Mouse (Mus musculus) MEL (cell line): ENCODE data around the gene Gfi1. TPM values are rescaled to one million over a fixed set of nuclear protein-coding genes. Genes with fewer than 3 reads are reported as not detected.

ENCODE experiments used
- DNase-seq: peaks from one replicate; pipeline ENCODE4 v3.0.0; 2011; ENCODE audit warnings: low read depth, low spot score
- H3K27ac ChIP-seq: 2 replicates; pipeline ENCODE4 v1.5.1; 2012; ENCODE audit warnings: low read depth, mild to moderate bottlenecking, control low read depth, low read length, moderate library complexity; ENCODE audit not compliant: control insufficient read depth
- H3K27me3 ChIP-seq, 2 experiments: fragments of 150-350 bp in 1 of 2; sonication (generic) in 1 of 2; 2 replicates each; pipeline ENCODE4 v1.6.1; 2012; ENCODE audit warnings: low read length in 2 of 2, mild to moderate bottlenecking in 2 of 2, improper control_type of control experiment in 1 of 2, moderate library complexity in 1 of 2; ENCODE audit not compliant: insufficient read depth in 2 of 2, control insufficient read depth in 1 of 2
- H3K36me3 ChIP-seq, 2 experiments: 2 replicates each; pipeline ENCODE4 v1.6.1; 2012 to 2014; ENCODE audit warnings: low read length in 2 of 2, improper control_type of control experiment in 1 of 2, inconsistent platforms in 1 of 2, mild to moderate bottlenecking in 1 of 2; ENCODE audit not compliant: insufficient read depth in 2 of 2, control insufficient read depth in 1 of 2
- H3K4me1 ChIP-seq, 2 experiments: fragments of 150-350 bp in 1 of 2; sonication (generic) in 1 of 2; 2 replicates each; pipeline ENCODE4 v1.6.1; 2012; ENCODE audit warnings: low read length in 2 of 2, improper control_type of control experiment in 1 of 2, mild to moderate bottlenecking in 1 of 2; ENCODE audit not compliant: insufficient read depth in 2 of 2, control insufficient read depth in 1 of 2
- H3K4me3 ChIP-seq, 2 experiments: fragments of 150-350 bp in 1 of 2; sonication (generic) in 1 of 2; 2 replicates each; pipeline ENCODE4 v1.5.1; 2012; ENCODE audit warnings: low read depth in 2 of 2, low read length in 2 of 2, mild to moderate bottlenecking in 2 of 2, moderate library complexity in 2 of 2, control low read depth in 1 of 2, improper control_type of control experiment in 1 of 2; ENCODE audit not compliant: control insufficient read depth in 1 of 2, insufficient read depth in 1 of 2
- H3K79me2 ChIP-seq: 2 replicates; pipeline ENCODE4 v1.6.1; 2012; ENCODE audit warnings: mild to moderate bottlenecking, low read length, moderate library complexity; ENCODE audit not compliant: control insufficient read depth, poor library complexity, insufficient read depth
- H3K9ac ChIP-seq: 2 replicates; pipeline ENCODE4 v1.6.1; 2012; ENCODE audit warnings: low read depth, mild to moderate bottlenecking, control low read depth, low read length, moderate library complexity; ENCODE audit not compliant: control insufficient read depth, poor library complexity, severe bottlenecking
- H3K9me3 ChIP-seq: fragments of 150-350 bp; sonication (generic); replicated peaks from 2 replicates; pipeline ENCODE4 v1.6.1; 2012; ENCODE audit warnings: mild to moderate bottlenecking, low read length, improper control_type of control experiment, moderate library complexity; ENCODE audit not compliant: insufficient read depth
- BHLHE40 ChIP-seq: IDR thresholded peaks from 2 replicates; pipeline ENCODE4 v1.6.1; 2012; ENCODE audit warnings: low read depth, mild to moderate bottlenecking, inconsistent platforms, low read length, improper control_type of control experiment, borderline replicate concordance
- CTCF ChIP-seq, 3 experiments: IDR thresholded peaks in 2 of 3; conservative IDR thresholded peaks in 1 of 3; 2 replicates each; pipeline ENCODE4 v1.5.1; 2011 to 2012; ENCODE audit warnings: low read length in 3 of 3, low read depth in 2 of 3, mild to moderate bottlenecking in 2 of 3, improper control_type of control experiment in 1 of 3, inconsistent platforms in 1 of 3, mixed read lengths in 1 of 3, moderate library complexity in 1 of 3; ENCODE audit not compliant: control insufficient read depth in 1 of 3, insufficient read depth in 1 of 3, poor library complexity in 1 of 3, severe bottlenecking in 1 of 3
- E2F4 ChIP-seq: IDR thresholded peaks from 2 replicates; pipeline ENCODE4 v1.6.1; 2011; ENCODE audit warnings: low read depth, low read length, improper control_type of control experiment, borderline replicate concordance
- ELF1 ChIP-seq: IDR thresholded peaks from 2 replicates; pipeline ENCODE4 v1.6.1; 2014; ENCODE audit warnings: low read depth, mild to moderate bottlenecking, inconsistent platforms, low read length, improper control_type of control experiment, moderate library complexity
- ETS1 ChIP-seq: IDR thresholded peaks from 2 replicates; pipeline ENCODE4 v1.6.1; 2012; ENCODE audit warnings: low read depth, mild to moderate bottlenecking, inconsistent platforms, low read length, improper control_type of control experiment, moderate library complexity
- GABPA ChIP-seq: IDR thresholded peaks from 2 replicates; pipeline ENCODE4 v1.6.1; 2012; ENCODE audit warnings: low read depth, mild to moderate bottlenecking, inconsistent platforms, low read length, improper control_type of control experiment, moderate library complexity
- HCFC1 ChIP-seq: IDR thresholded peaks from 2 replicates; pipeline ENCODE4 v1.6.1; 2012; ENCODE audit warnings: low read depth, mild to moderate bottlenecking, inconsistent platforms, low read length, improper control_type of control experiment, moderate library complexity
- JUND ChIP-seq: IDR thresholded peaks from 2 replicates; pipeline ENCODE4 v1.6.1; 2011; ENCODE audit warnings: low read depth, mild to moderate bottlenecking, improper control_type of control experiment, low read length
- MAX ChIP-seq: IDR thresholded peaks from 2 replicates; pipeline ENCODE4 v1.6.1; 2011; ENCODE audit warnings: low read length, improper control_type of control experiment
- MEF2A ChIP-seq: IDR thresholded peaks from 2 replicates; pipeline ENCODE4 v1.6.1; 2014; ENCODE audit warnings: low read depth, mild to moderate bottlenecking, inconsistent platforms, low read length, improper control_type of control experiment; ENCODE audit not compliant: poor library complexity, insufficient replicate concordance, severe bottlenecking; ENCODE audit errors: extremely low read depth
- MXI1 ChIP-seq: IDR thresholded peaks from 2 replicates; pipeline ENCODE4 v1.6.1; 2011; ENCODE audit warnings: mild to moderate bottlenecking, low read depth, low read length, improper control_type of control experiment
- MYC ChIP-seq: IDR thresholded peaks from 2 replicates; pipeline ENCODE4 v1.6.1; 2011; ENCODE audit warnings: low read depth, mild to moderate bottlenecking, low read length, improper control_type of control experiment, moderate library complexity
- POLR2A ChIP-seq, 2 experiments: IDR thresholded peaks; 2 replicates each; pipeline ENCODE4 v1.6.1; 2011 to 2012; ENCODE audit warnings: low read length in 2 of 2, mild to moderate bottlenecking in 2 of 2, control low read depth in 1 of 2, improper control_type of control experiment in 1 of 2, low read depth in 1 of 2, moderate library complexity in 1 of 2; ENCODE audit not compliant: control insufficient read depth in 1 of 2, insufficient read depth in 1 of 2, poor library complexity in 1 of 2
- POLR2AphosphoS2 ChIP-seq: IDR thresholded peaks from 2 replicates; pipeline ENCODE4 v1.6.1; 2011; ENCODE audit warnings: low read length, improper control_type of control experiment
- RCOR1 ChIP-seq: IDR thresholded peaks from 2 replicates; pipeline ENCODE4 v1.6.1; 2012; ENCODE audit warnings: low read depth, mild to moderate bottlenecking, inconsistent platforms, low read length, improper control_type of control experiment
- TAL1 ChIP-seq: IDR thresholded peaks from 2 replicates; pipeline ENCODE4 v1.6.1; 2012; ENCODE audit warnings: mild to moderate bottlenecking, inconsistent platforms, low read length, moderate library complexity, mixed read lengths
- TBP ChIP-seq: IDR thresholded peaks from 2 replicates; pipeline ENCODE4 v1.8.0; 2011; ENCODE audit warnings: low read depth, low read length, improper control_type of control experiment
- TCF12 ChIP-seq: IDR thresholded peaks from 2 replicates; pipeline ENCODE4 v1.6.1; 2014; ENCODE audit warnings: low read depth, mild to moderate bottlenecking, inconsistent platforms, low read length, improper control_type of control experiment, moderate library complexity
- USF1 ChIP-seq: IDR thresholded peaks from 2 replicates; pipeline ENCODE4 v1.6.1; 2014; ENCODE audit warnings: low read depth, mild to moderate bottlenecking, inconsistent platforms, low read length, improper control_type of control experiment, moderate library complexity
- USF2 ChIP-seq, 2 experiments: IDR thresholded peaks; 2 replicates each; pipeline ENCODE4 v1.6.1; 2011 to 2012; ENCODE audit warnings: improper control_type of control experiment in 2 of 2, low read length in 2 of 2, borderline replicate concordance in 1 of 2, inconsistent platforms in 1 of 2, low read depth in 1 of 2, mild to moderate bottlenecking in 1 of 2; ENCODE audit not compliant: insufficient read depth in 1 of 2
- ZC3H11A ChIP-seq: IDR thresholded peaks from 2 replicates; pipeline ENCODE4 v1.6.1; 2012; ENCODE audit warnings: low read depth, mild to moderate bottlenecking, inconsistent platforms, low read length, improper control_type of control experiment
- ZMIZ1 ChIP-seq: IDR thresholded peaks from 2 replicates; pipeline ENCODE4 v1.6.1; 2012; ENCODE audit warnings: low read depth, mild to moderate bottlenecking, inconsistent platforms, low read length, improper control_type of control experiment, moderate library complexity
- ZNF384 ChIP-seq: IDR thresholded peaks from 2 replicates; pipeline ENCODE4 v1.6.1; 2012; ENCODE audit warnings: low read depth, mild to moderate bottlenecking, inconsistent platforms, low read length, improper control_type of control experiment
- polyA plus RNA-seq, 2 experiments: library from polyadenylated mRNA; stranded (reverse) in 1 of 2; unstranded in 1 of 2; fragments of >175 nt in 1 of 2; fragments of >200 nt in 1 of 2; gene quantifications; 2 replicates each; pipeline versions ENCODE4 v1.2.1 to v1.2.4; 2012; ENCODE audit warnings: low replicate concordance in 2 of 2, low read depth in 1 of 2; ENCODE audit not compliant: insufficient read length in 2 of 2, insufficient read depth in 1 of 2, missing spikeins in 1 of 2
- total RNA-seq: library from RNA; depleted of rRNA; stranded (reverse); fragments of 300-350 nt; gene quantifications from 2 replicates; pipeline ENCODE4 v1.2.3, GENCODE M21; 2012

The Gfi1 gene
- total and polyA plus RNA-seq, 3 experiments, result 0.04 TPM; not detected in 2

- Histone ChIP-seq H3K9me3 (no peaks in the 10 kb centered on the region), H3K9ac (no peak overlapping the region), H3K4me1 (peaks cover 0 to 6% of the 10 kb centered on the region in 2 experiments; a peak in 1 of 4 replicates), H3K36me3 (no peaks in the 10 kb centered on the region), H3K79me2 (no peaks in the 10 kb centered on the region), H3K27ac (no peak overlapping the region), H3K4me3 (no peak overlapping the region), H3K27me3 (peaks cover 0 to 2% of the 10 kb centered on the region in 2 experiments; a peak in 2 of 4 replicates)
- no peak for DNase-seq
- TF ChIP-seq TAL1, result no peak
- no peak for TF ChIP-seq ETS1
- no peak for TF ChIP-seq BHLHE40
- TF ChIP-seq HCFC1, result no peak
- TF ChIP-seq ZMIZ1, result no peak
- no peak for TF ChIP-seq ZC3H11A
- TF ChIP-seq JUND, result no peak
- TF ChIP-seq ZNF384, result no peak
- TF ChIP-seq RCOR1, result no peak
- no peak for TF ChIP-seq MAX
- no peak for TF ChIP-seq TBP
- no peak for TF ChIP-seq MXI1
- no peak for TF ChIP-seq POLR2AphosphoS2
- no peak for TF ChIP-seq MYC
- no peak for TF ChIP-seq POLR2A (IDR thresholded peaks at IDR 0.05; ENCODE audit: control insufficient read depth in 1 of 2, insufficient read depth in 1 of 2, low read depth in 1 of 2, low read length in 2 of 2, poor library complexity in 1 of 2)
- TF ChIP-seq ELF1, result no peak
- TF ChIP-seq E2F4, result no peak
Measured at GRCm38 (mm10) chr5:107695019-107695418, 30.8 kb downstream of the Gfi1 start.

DNA sequence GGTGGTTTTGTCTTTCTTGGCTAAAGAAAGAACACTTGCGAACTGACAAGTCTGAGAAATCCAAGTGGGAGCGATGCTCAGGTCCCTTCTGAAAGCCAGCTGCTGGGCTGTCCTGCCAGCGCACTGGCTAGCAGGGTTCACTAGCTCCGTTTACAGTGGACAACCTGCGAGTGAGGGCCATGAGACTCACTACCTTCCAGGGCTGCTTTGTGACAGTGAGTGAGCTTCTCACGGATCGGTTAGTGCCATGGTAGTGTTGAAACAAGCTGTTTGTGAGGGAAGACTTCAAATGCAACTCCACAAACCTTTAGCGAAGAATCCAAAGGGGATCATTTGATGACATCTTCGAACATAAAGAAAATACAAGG lies 37.4 kb downstream of the Gfi1 start:
- Histone ChIP-seq H3K79me2 (no peaks in the 10 kb centered on the region), H3K36me3 (peaks cover 0 to 3% of the 10 kb centered on the region in 2 experiments; a peak in 1 of 4 replicates), H3K27ac (no peak overlapping the region), H3K9me3 (no peaks in the 10 kb centered on the region), H3K4me3 (peak overlapping the region; percentile 55 to 64), H3K4me1 (peaks cover 0 to 4% of the 10 kb centered on the region in 2 experiments; a peak in 3 of 4 replicates), H3K9ac (no peak overlapping the region), H3K27me3 (peaks cover 0 to 2% of the 10 kb centered on the region in 2 experiments; a peak in 1 of 4 replicates)
- no peak for DNase-seq
- TF ChIP-seq USF2 (IDR thresholded peaks at IDR 0.05; ENCODE audit: borderline replicate concordance in 1 of 2, insufficient read depth in 1 of 2, low read depth in 1 of 2, low read length in 2 of 2), result no peak
- TF ChIP-seq MYC, result no peak
- no peak for TF ChIP-seq ZNF384
- TF ChIP-seq TCF12, result no peak
- TF ChIP-seq MEF2A, result no peak
- no peak for TF ChIP-seq GABPA
- TF ChIP-seq CTCF (IDR thresholded peaks at IDR 0.05 in 2 of 3, conservative IDR thresholded peaks at IDR 0.05 in 1 of 3; ENCODE audit: control insufficient read depth in 1 of 3, insufficient read depth in 1 of 3, low read depth in 2 of 3, low read length in 3 of 3, poor library complexity in 1 of 3, severe bottlenecking in 1 of 3), result no peak
- TF ChIP-seq USF1, result no peak
- no peak for TF ChIP-seq POLR2AphosphoS2
